Mouse (Mus musculus): ENCODE results near the gene Flnb. TPM values are rescaled to one million over a fixed set of nuclear protein-coding genes. Genes with fewer than 3 reads are reported as not detected.

The Flnb gene
- polyA plus RNA-seq, 1 experiment from 2014 or later, result 5.4 TPM

DNA sequence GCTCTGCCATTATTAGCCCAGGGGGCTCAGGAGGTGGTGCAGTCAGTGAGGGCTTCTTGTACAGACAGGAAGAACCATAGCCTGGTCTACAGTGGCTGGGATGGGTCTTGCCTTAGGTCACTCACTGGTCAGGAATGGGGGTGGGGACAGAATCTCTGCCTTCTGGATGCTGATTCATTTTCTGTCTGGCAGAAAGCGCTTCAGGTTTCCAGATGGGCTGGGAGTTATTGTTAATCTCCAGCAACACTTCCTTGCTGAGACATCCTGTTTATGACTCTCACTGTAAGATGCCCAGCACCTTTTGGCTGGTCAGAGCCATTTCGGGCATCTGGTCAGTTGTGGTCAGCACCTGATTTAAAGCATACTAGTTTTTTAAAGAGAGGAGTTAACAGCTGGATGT lies 55.8 kb downstream of the Flnb start:
- DNase-seq (ENCODE audit: low spot score) (no peak), ATAC-seq (peak; percentile 38; the same call in 1 of the 2 replicates)
- H3K4me1 ChIP-seq (ENCODE audit: insufficient read depth, low read depth, low read length), result no peaks in the 10 kb centered on the region
- H3K27me3 ChIP-seq (replicated peaks; ENCODE audit: insufficient read depth, low read length), result no peaks in the 10 kb centered on the region
- H3K9me3 ChIP-seq (ENCODE audit: low read length), result no peaks in the 10 kb centered on the region
- no peak overlapping the region for H3K9ac ChIP-seq (replicated peaks; ENCODE audit: low read depth)
- no peak overlapping the region for H3K4me2 ChIP-seq (replicated peaks; ENCODE audit: low read depth, low read length)
- peaks cover 3% of the 10 kb centered on the region; the same call in 1 of the 2 replicates for H3K36me3 ChIP-seq (ENCODE audit: insufficient read depth, low read length)
- WGBS, result 61% methylated on average over 2 of the region's 2 CpGs
- H3K4me3 ChIP-seq (ENCODE audit: low read depth, low read length), result no peak overlapping the region
- H3K27ac ChIP-seq (ENCODE audit: low read length), result no peak overlapping the region
- no peak for TF ChIP-seq EP300 (IDR thresholded peaks at IDR 0.05)
- TF ChIP-seq CTCF (IDR thresholded peaks at IDR 0.05), result no peak

DNA sequence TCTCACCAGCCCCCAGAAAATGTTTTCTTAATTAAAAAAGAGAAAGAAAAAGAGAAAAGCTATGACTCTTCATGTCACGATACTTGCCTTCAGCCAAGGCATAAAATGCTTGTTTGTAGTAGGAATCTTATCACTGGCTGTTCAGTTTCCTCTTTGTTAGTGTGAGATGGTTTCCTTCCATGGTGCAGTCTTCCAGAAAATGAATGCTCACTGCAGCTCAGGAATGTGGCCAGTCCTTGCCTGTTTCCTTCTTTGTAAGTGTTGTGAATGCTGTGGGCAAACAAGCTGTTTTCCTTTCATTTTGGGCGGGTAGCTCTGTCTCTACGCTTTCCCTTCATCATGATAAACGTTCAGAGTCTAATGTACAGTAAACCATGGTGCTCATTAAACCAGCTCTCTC lies 56.7 kb downstream of the Flnb start:
- H3K36me3 ChIP-seq (ENCODE audit: insufficient read depth, low read length), result no peaks in the 10 kb centered on the region; the same call in 1 of the 2 replicates
- no peak overlapping the region for H3K27ac ChIP-seq (ENCODE audit: low read length)
- ATAC-seq, result no peak
- no peak for TF ChIP-seq CTCF (IDR thresholded peaks at IDR 0.05)
- no peak for TF ChIP-seq EP300 (IDR thresholded peaks at IDR 0.05)
- H3K9ac ChIP-seq (replicated peaks; ENCODE audit: low read depth), result no peak overlapping the region
- H3K4me3 ChIP-seq (ENCODE audit: low read depth, low read length), result no peak overlapping the region
- no peaks in the 10 kb centered on the region for H3K9me3 ChIP-seq (ENCODE audit: low read length)
- no peaks in the 10 kb centered on the region for H3K4me1 ChIP-seq (ENCODE audit: insufficient read depth, low read depth, low read length)
- 58% methylated on average over 4 of the region's 4 CpGs for WGBS
- H3K4me2 ChIP-seq (replicated peaks; ENCODE audit: low read depth, low read length), result no peak overlapping the region
- no peak for DNase-seq (ENCODE audit: low spot score)
- no peaks in the 10 kb centered on the region for H3K27me3 ChIP-seq (replicated peaks; ENCODE audit: insufficient read depth, low read length)

DNA sequence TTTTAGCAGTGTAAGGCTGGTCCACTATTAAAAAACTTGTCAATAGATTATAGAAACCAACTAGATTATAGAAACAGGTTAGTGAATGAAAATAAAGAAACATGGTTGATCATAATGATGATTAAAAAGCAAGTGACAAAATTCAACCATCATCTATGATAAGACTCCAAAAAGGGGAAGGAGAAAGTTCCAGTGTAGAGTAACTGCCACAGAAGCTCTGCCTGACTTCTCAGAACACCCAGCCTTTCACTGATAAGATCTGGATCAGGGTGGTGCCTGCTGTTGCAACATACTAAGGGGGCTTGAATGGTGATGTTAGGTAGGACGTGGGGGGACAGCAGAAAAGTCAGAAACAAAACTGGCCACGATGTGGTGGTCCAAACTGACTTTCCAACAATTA lies 60.2 kb downstream of the Flnb start:
- H3K36me3 ChIP-seq (ENCODE audit: insufficient read depth, low read length), result no peaks in the 10 kb centered on the region; the same call in 1 of the 2 replicates
- no peak for DNase-seq (ENCODE audit: low spot score)
- no peaks in the 10 kb centered on the region for H3K9me3 ChIP-seq (ENCODE audit: low read length)
- no peaks in the 10 kb centered on the region for H3K4me1 ChIP-seq (ENCODE audit: insufficient read depth, low read depth, low read length)
- H3K4me2 ChIP-seq (replicated peaks; ENCODE audit: low read depth, low read length), result no peak overlapping the region
- no peak overlapping the region for H3K27ac ChIP-seq (ENCODE audit: low read length)
- no peak for ATAC-seq
- TF ChIP-seq CTCF (IDR thresholded peaks at IDR 0.05) (no peak), EP300 (IDR thresholded peaks at IDR 0.05) (no peak)
- H3K27me3 ChIP-seq (replicated peaks; ENCODE audit: insufficient read depth, low read length), result no peaks in the 10 kb centered on the region
- H3K9ac ChIP-seq (replicated peaks; ENCODE audit: low read depth), result no peak overlapping the region
- no peak overlapping the region for H3K4me3 ChIP-seq (ENCODE audit: low read depth, low read length)
- WGBS, result 68% methylated on average over 2 of the region's 2 CpGs

GRCm38 (mm10) chr14:7880389-7880788 lies 62.6 kb downstream of the Flnb start:
- H3K4me3 ChIP-seq (ENCODE audit: low read depth, low read length), result no peak overlapping the region
- no peaks in the 10 kb centered on the region; the same call in 1 of the 2 replicates for H3K36me3 ChIP-seq (ENCODE audit: insufficient read depth, low read length)
- H3K9ac ChIP-seq (replicated peaks; ENCODE audit: low read depth), result no peak overlapping the region
- H3K9me3 ChIP-seq (ENCODE audit: low read length), result no peaks in the 10 kb centered on the region
- 87% methylated on average over 6 of the region's 6 CpGs for WGBS
- DNase-seq (ENCODE audit: low spot score) (no peak), ATAC-seq (no peak)
- H3K4me1 ChIP-seq (ENCODE audit: insufficient read depth, low read depth, low read length), result no peaks in the 10 kb centered on the region
- H3K27ac ChIP-seq (ENCODE audit: low read length), result no peak overlapping the region
- no peak for TF ChIP-seq EP300 (IDR thresholded peaks at IDR 0.05)
- no peak for TF ChIP-seq CTCF (IDR thresholded peaks at IDR 0.05)
- H3K4me2 ChIP-seq (replicated peaks; ENCODE audit: low read depth, low read length), result no peak overlapping the region
- no peaks in the 10 kb centered on the region for H3K27me3 ChIP-seq (replicated peaks; ENCODE audit: insufficient read depth, low read length)

DNA sequence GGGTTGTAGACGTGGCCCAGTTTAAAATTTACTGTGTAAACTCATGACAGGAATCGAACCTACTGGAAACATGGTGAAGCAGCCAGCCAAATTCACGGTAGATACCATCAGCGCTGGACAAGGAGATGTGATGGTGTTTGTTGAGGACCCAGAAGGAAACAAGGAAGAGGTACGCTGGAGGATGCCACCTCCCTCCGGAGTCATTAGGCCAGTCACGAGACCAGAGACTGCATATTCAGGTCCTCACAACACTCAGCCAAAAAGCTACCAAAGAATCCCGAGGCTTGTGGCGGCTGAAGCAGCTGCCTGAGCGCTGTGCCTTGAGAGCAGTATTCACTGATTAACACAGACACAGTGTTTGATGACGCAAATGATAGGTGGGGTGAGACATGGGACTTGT lies 63.8 kb downstream of the Flnb start:
- ATAC-seq, result no peak

DNA sequence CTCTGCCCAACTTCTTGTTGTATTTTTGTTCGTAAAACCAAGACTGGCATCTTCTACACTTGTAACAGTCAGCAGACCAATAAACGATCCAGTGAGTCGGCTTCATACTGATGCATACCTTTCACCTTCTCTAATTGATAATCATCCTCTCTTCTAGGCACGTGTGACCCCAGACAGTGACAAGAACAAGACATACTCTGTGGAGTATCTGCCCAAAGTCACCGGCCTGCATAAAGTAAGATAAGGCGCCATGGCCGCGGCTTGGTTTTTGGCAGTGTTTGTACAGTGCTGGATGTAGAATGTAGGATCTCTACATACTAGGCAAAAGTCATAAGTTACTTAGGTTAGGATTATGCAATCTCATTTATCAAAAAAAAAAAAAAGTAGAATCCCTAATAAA lies 64.3 kb downstream of the Flnb start:
- WGBS, result 86% methylated on average over 8 of the region's 8 CpGs
- Histone ChIP-seq H3K4me3 (ENCODE audit: low read depth, low read length) (no peak overlapping the region), H3K9ac (replicated peaks; ENCODE audit: low read depth) (no peak overlapping the region), H3K4me1 (ENCODE audit: insufficient read depth, low read depth, low read length) (no peaks in the 10 kb centered on the region), H3K27ac (ENCODE audit: low read length) (no peak overlapping the region), H3K27me3 (replicated peaks; ENCODE audit: insufficient read depth, low read length) (no peaks in the 10 kb centered on the region), H3K4me2 (replicated peaks; ENCODE audit: low read depth, low read length) (no peak overlapping the region), H3K36me3 (ENCODE audit: insufficient read depth, low read length) (no peaks in the 10 kb centered on the region), H3K9me3 (ENCODE audit: low read length) (no peaks in the 10 kb centered on the region)
- TF ChIP-seq EP300 (IDR thresholded peaks at IDR 0.05), result no peak
- TF ChIP-seq CTCF (IDR thresholded peaks at IDR 0.05), result no peak
- DNase-seq (ENCODE audit: low spot score) (no peak), ATAC-seq (no peak)

More for the DNA sequence above, 63.8 kb downstream of the Flnb start:
- H3K27ac ChIP-seq (ENCODE audit: low read length), result no peak overlapping the region
- no peak overlapping the region for H3K9ac ChIP-seq (replicated peaks; ENCODE audit: low read depth)
- TF ChIP-seq EP300 (IDR thresholded peaks at IDR 0.05) (no peak), CTCF (IDR thresholded peaks at IDR 0.05) (no peak)
- H3K9me3 ChIP-seq (ENCODE audit: low read length), result no peaks in the 10 kb centered on the region
- DNase-seq (ENCODE audit: low spot score), result no peak
- no peak overlapping the region for H3K4me3 ChIP-seq (ENCODE audit: low read depth, low read length)
- 92% methylated on average over 11 of the region's 11 CpGs for WGBS
- H3K27me3 ChIP-seq (replicated peaks; ENCODE audit: insufficient read depth, low read length), result no peaks in the 10 kb centered on the region
- H3K36me3 ChIP-seq (ENCODE audit: insufficient read depth, low read length), result no peaks in the 10 kb centered on the region
- H3K4me2 ChIP-seq (replicated peaks; ENCODE audit: low read depth, low read length), result no peak overlapping the region
- H3K4me1 ChIP-seq (ENCODE audit: insufficient read depth, low read depth, low read length), result no peaks in the 10 kb centered on the region

DNA sequence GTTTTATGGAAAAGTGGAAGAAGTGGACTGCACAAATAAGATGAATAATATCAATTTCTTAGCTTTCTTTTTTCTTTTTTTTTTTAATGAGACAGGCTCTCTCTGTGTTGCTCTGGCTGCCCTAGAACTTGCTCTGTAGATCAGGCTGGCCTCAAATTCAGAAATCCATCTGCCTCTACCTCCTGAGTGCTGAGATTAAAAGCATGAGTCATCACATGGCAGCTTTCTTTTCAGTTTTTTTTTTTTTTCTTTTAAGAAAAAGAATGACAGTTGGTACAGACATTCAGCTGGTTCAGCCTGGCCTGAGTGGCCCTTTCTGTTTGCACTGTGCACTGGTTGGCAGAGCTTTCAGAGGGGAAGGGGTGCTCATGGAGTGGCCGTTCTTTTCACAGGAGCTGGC lies 66.4 kb downstream of the Flnb start:
- H3K4me2 ChIP-seq (replicated peaks; ENCODE audit: low read depth, low read length), result no peak overlapping the region
- no peak overlapping the region for H3K9ac ChIP-seq (replicated peaks; ENCODE audit: low read depth)

More for the DNA sequence above, 66.4 kb downstream of the Flnb start:
- Histone ChIP-seq H3K27me3 (replicated peaks; ENCODE audit: insufficient read depth, low read length) (no peaks in the 10 kb centered on the region), H3K27ac (ENCODE audit: low read length) (no peak overlapping the region), H3K4me3 (ENCODE audit: low read depth, low read length) (no peak overlapping the region), H3K4me1 (ENCODE audit: insufficient read depth, low read depth, low read length) (no peaks in the 10 kb centered on the region), H3K9me3 (ENCODE audit: low read length) (no peaks in the 10 kb centered on the region), H3K36me3 (ENCODE audit: insufficient read depth, low read length) (no peaks in the 10 kb centered on the region; the same call in 1 of the 2 replicates)
- WGBS, result 57% methylated on average over 1 of the region's 1 CpGs
- DNase-seq (ENCODE audit: low spot score) (no peak), ATAC-seq (no peak)
- TF ChIP-seq EP300 (IDR thresholded peaks at IDR 0.05) (no peak), CTCF (IDR thresholded peaks at IDR 0.05) (no peak)

Data from lung, postnatal 0 days (tissue).